Mouse (Mus musculus) cerebellum, adult 8-10 months (tissue): ENCODE results near the gene Cfap100.

Source experiments
- DNase-seq: peaks from one replicate; pipeline ENCODE4 v3.0.0; 2022

Cfap100 gene

GRCm38 (mm10) chr6:90457421-90457820, 28.8 kb upstream of the Cfap100 start:
- DNase-seq, result no peak

DNA sequence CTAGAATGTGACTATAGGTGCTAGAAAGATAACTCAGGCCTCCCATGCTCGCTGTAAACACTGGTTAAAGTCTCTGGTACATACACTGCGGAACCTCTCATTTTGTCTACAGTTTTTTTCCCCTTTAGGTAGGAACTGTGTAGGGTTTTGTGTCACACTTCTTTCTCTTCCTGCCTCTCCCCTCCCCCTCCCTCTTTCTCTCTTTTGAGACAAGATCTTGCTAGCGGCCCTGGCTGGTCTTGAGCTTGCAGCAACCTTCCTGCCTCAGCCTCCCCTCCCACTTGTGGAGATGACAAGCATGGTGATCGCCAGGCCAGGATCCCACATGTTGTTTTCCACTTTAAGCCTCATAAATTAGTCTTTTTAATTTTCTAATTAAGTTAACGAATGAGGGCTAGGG, 25.2 kb upstream of the Cfap100 start:
- DNase-seq, result no peak

DNA sequence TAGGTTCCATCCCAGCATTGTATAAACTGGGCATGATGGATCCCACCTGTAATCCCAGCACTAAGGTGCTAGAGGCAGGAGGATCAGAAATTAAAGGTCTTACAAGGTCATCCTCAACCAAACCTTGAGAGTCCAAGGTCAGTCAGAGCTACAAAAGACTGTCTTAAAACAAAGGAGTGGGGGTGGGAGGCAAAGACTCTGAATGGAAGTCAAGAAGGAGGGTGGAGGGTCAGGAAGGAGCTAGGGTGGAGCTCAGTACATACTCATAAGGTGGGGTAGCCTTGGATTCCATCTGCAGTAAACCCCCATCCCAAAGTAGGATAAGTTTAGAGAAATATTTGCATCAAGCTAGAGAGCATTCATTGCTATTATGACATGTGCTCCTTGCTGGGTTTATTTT, 24.0 kb upstream of the Cfap100 start:
- no peak for DNase-seq

DNA sequence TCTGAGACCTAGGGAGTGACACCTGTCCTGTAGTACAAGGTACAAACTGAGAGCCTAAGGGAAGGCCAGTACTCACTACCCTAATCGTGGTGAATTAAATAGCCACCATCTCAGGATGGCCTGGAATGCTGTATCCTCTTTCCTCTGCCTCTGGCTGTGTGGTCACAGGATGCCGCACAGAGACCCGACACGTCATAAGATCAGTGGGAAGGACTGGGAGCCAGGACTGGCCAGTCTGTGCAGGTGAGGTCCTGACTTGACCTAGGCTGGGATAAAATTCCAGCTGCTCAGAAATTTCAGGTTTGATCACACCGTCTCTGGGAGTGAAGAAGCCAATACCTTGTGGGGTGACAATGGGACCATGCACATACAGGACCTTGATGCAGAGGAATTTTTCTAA, 22.9 kb upstream of the Cfap100 start:
- no peak for DNase-seq

- no peak for DNase-seq
Observed at GRCm38 (mm10) chr6:90450697-90451096, 22.1 kb upstream of the Cfap100 start.

GRCm38 (mm10) chr6:90450179-90450578, 21.6 kb upstream of the Cfap100 start:
- DNase-seq, result peak; percentile 84

DNA sequence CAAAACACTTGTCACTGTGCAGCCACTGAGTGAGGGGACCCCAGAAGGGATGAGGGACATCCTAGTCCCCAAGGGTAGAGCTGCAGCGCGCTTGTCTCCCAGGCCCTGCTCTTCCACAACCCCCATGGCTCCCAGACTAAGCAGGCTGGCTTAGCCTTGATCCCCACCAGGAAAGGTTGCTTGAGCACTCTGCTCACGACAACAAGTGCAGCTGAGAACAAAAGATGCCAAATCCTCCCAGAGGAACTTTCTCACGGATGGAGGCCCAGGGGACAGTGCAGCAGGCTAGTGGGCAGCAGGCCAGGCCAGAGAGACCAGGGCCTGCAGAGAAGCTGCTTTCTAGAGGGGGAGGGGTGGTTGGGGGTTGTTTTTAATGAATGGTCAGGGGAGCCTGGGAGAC, 18.3 kb upstream of the Cfap100 start:
- no peak for DNase-seq

GRCm38 (mm10) chr6:90437041-90437440, 8.4 kb upstream of the Cfap100 start:
- no peak for DNase-seq

DNA sequence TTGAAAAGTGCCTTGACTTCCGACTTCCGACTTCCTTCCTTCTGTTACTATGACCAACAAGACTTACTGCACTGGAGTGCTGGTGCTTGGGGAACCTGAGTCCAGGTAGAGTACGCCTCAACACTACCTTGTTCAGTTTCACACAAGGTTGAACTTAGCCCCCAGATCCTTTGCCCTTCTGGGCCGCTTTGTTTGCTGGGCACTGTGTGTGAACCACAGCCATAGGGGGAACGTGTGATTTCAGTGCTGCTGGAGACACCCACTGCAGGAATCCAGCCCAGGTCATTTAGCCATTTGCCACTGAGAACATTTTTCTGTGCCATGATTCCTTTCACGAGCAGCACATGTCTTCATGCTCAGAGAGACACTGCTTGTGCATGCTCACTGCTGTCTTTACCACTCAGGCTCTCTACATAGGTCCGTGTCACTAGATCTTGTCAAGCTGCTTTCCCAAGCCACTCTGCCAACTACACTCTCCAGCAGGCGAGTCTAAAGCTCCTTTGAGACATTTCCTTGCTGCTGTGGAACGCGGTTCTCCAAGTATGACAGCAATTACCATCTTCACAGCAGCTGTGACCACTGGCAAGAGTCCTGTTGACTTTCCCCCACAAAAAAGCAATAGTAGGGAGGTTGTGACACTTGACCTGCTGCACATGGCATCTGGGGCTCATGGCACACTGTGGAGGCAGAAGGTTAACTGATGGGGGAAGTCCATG, 7.8 kb upstream of the Cfap100 start:
- no peak for DNase-seq

- DNase-seq, result peak; percentile 83
Observed at GRCm38 (mm10) chr6:90435195-90435618, 6.6 kb upstream of the Cfap100 start.

DNA sequence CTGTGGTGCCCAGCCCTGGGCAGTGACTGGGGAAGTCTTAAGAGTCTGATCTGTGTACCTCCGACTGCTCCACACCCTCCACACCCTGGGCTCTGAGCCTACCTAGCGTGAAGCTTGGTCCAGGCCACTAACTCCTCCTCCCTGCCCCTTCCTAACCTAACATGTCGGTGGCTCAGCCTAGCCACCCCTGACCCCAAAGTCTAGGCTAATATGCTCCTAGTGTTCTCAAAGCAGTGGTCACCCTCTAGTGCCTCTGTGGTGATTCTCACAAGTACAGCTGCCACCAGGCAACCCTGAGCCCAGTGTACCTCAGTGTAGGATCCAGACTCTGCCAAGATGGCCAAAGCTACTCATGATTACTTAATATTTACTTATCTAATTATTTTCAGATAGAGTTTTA, 6.1 kb upstream of the Cfap100 start:
- DNase-seq, result no peak

DNA sequence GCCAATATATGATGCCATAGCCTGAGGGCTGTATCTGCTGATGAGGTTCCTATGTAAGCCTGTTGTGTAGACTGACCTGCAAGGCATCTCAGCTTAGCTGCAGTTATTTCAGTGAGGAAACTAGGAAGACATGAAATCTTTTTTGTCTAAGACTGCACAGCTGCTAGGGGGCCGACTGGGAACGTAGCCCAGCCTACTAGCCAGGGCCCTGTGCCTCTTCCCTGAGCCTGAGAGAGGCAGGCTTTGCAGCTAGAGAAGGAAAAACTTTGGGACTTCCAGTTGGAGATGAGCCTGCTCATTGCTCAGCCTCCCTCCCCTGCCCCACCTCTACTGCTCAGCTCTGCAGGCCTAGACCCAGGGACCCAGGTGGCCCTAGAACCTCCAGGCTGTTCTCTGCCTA, 2.9 kb upstream of the Cfap100 start:
- no peak for DNase-seq

DNA sequence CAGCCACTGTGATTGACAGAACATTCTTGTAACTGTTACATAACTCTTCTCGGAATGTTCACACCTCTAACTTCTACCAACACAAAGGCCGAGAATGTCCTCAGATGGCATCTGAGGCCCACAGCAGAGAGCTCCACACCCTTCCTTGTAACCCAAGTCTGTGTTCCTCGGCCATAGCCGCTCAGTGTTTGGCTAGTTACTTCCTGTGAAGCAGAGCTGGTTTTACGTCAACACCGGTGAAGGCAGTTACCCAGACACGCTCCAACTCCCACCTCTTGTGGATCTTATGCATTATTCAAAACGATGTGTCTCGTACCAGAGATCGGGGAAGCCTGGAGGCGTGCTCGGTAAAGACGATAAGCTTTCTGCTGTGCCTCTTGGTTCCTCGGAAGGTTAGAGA, 1.3 kb upstream of the Cfap100 start:
- DNase-seq, result no peak

DNA sequence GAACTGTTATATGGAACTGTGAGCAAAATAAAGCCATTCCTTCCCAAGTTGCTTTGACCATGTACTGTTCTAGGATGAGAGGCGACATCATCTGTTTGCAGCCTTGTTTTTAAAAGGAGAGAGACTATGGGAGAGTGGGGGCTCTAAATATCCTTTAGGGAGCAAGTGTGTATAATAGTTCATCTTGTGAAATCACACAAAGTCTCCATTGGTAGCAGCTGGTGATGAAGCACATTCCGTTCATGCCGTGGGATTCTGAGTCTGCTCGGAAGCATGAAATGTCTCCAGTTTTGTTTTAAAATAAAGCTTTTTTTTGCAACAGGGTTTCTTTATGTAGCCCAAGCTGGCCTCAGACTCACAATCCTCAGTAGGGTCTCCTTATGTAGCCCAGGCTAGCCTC, 2.6 kb downstream of the Cfap100 start:
- no peak for DNase-seq

GRCm38 (mm10) chr6:90425361-90425760, 3.2 kb downstream of the Cfap100 start:
- no peak for DNase-seq

- peak; percentile 72 for DNase-seq
Observed at GRCm38 (mm10) chr6:90422565-90422964, 6.0 kb downstream of the Cfap100 start.

DNA sequence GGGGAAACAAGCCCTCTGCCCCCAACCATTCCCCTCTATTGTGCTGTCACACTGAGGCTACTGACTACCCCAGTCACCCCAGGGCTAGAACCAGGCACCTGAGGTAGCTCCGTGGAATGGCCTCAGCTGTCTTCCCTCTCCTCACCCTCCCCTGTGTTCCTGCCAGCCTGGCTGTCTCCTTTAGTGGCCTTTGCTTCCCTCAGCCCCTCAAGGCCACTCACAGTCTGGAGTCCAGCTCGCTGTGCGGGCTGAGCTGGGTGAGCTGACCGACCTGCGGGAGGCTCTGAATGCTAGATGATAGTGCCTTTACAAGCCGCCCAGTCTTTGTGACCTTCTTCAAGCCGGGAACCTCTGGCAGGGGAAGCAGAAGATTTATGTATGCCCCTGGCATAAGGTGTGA, 16.7 kb downstream of the Cfap100 start:
- DNase-seq, result no peak

GRCm38 (mm10) chr6:90410972-90411371, 17.6 kb downstream of the Cfap100 start:
- no peak for DNase-seq

DNA sequence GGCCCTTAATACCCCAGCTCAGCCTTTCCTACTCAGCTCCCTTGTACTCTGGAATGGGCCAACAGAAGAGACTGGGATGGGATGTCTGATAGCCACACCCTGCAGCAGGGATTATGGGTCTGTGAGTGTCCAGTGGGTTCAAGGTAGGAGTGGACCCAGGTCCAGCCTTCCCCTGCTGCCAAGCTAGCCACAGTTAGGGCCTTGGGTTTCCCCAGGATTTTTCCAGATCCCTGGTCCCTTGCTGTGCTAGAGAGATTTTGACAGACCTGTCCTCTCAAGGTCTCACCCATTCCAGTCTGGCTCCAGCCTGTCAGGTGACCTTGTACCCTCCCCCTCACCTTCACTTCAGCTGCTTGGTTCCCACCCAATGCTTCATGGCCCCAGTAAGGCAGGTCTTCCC, 20.0 kb downstream of the Cfap100 start:
- no peak for DNase-seq

DNA sequence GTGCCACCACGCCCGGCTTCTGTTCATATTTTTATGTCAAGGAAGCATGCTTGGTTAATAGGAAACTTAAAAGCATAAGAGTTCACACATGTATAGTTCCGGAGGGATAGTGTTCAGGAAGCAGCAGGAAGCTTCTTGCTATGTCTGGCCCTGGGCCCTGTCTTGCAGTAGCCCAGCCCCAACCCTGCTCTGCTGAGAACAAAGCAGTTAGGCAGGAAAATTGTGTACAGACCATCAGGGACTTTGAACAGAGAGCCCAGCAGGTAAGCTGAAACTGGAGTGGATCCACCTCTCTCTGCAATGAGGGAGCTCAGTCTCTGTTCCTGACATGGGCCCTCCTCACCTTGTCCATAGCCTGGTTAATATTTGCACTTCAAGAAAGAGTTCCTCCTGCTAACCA, 31.3 kb downstream of the Cfap100 start:
- DNase-seq, result no peak

DNA sequence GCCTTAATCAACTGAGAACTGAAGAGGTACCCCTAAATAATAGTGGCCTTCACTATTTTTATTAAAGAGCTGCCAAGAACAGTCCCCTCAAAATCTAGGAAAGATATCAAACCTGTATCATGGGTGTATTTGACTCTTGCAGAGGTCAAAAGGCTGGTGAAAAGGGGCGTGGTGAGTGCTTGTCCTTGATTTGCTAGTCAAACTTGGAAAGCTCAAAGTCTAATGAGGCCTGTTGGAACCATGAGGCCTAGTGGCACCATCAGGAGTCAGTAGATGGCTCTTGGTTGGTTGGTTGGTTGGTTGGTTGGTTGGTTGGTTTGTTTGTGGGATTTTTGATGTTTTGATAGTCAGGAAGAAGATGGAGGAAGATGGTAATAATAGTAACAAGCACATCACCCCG, 32.8 kb downstream of the Cfap100 start:
- no peak for DNase-seq

DNA sequence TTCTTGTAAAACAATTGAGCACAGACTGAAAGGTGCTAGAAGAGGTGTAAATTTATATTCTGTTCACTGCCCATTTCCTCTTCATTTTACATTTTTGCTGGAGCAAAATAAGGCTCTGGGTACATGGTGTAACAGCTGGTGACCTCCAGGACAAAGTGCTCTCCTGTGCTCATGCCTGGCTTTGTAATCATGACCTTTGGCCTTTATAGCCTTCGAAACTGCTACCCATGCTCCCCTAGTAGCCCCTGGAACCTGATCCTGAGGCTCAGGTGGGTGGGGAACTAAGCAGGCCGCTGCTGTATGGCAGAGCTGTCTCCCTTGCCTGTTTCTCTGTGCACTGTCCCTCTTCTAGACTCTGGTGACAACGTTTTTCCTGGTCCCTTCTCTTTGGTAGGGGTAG, 34.6 kb downstream of the Cfap100 start:
- no peak for DNase-seq

- no peak for DNase-seq
Observed at GRCm38 (mm10) chr6:90390629-90391028, 38.0 kb downstream of the Cfap100 start.

DNA sequence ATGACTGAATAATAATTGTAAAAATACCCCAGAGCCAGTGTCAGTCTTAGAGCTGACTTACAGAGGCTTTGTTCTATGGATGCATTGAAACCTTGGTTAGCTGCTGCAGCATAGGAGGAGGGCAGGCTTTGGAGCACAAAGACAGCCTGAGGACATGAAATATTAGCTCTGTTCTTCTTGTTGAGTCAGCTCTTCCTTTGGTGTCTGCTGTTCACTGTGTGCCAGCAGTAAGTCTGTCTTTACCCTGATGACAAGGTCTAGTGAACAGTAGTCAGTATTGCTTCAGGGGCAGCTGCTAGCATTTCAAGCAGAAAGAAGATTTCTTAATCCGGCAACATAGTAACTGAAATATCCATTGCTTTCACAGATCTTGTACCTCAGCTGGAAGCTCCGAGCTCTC, 47.1 kb downstream of the Cfap100 start:
- DNase-seq, result no peak

DNA sequence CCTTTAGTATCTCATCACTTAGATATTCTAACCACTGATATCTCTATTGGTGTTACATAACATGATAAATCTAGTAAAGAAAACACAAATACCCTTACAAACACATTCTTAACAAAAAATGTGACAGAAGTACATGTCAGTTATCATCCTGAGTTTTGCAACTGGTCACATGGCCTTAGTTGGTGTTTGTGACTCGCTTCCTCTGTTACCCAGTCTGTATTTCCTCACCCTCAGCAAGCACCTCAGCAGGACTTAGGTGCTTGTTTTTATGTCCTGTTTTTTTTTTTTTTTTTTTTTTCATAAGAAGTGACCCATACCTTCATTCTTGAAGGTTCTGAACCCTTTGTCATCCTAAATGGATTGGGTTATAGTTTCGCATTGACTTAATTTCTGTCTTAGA, 50.9 kb downstream of the Cfap100 start:
- no peak for DNase-seq

- no peak for DNase-seq
Observed at GRCm38 (mm10) chr6:90374647-90375046, 54.0 kb downstream of the Cfap100 start.
